Mouse (Mus musculus) CH12.LX (cell line): ENCODE results near the gene Spata13. TPM values are rescaled to one million over a fixed set of nuclear protein-coding genes. Genes with fewer than 3 reads are reported as not detected.

Source experiments
- DNase-seq: peaks from one replicate; pipeline ENCODE4 v3.0.0-alpha.2; 2013; ENCODE audit errors: extremely low read depth
- H3K27ac ChIP-seq: 2 replicates; pipeline ENCODE4 v1.5.1; 2012; ENCODE audit warnings: low read depth, mild to moderate bottlenecking, control low read depth, moderate library complexity; ENCODE audit not compliant: insufficient read depth
- H3K27me3 ChIP-seq: replicated peaks from 2 replicates; pipeline ENCODE3; 2012; ENCODE audit warnings: inconsistent platforms
- H3K36me3 ChIP-seq, 2 experiments: replicated peaks in 1 of 2; 2 replicates each; pipeline versions ENCODE3 to v1.6.1; 2012; ENCODE audit warnings: inconsistent platforms in 1 of 2, low read length in 1 of 2, mild to moderate bottlenecking in 1 of 2, mixed read lengths in 1 of 2, moderate library complexity in 1 of 2; ENCODE audit not compliant: control insufficient read depth in 1 of 2, insufficient read depth in 1 of 2
- H3K4me1 ChIP-seq, 2 experiments: 2 replicates each; pipeline ENCODE4 v1.6.1; 2012; ENCODE audit warnings: inconsistent platforms in 1 of 2, moderate library complexity in 1 of 2; ENCODE audit not compliant: insufficient read depth in 2 of 2, control insufficient read depth in 1 of 2
- H3K4me2 ChIP-seq: 2 replicates; pipeline ENCODE4 v1.6.1; 2012; ENCODE audit warnings: low read depth, mild to moderate bottlenecking, control low read depth; ENCODE audit not compliant: poor library complexity, insufficient read depth, severe bottlenecking
- H3K4me3 ChIP-seq, 3 experiments: fragments of 150-350 bp in 1 of 3; sonication (generic) in 1 of 3; replicated peaks in 1 of 3; 2 replicates each; pipeline versions ENCODE3 to v1.5.1; 2011 to 2012; ENCODE audit warnings: low read depth in 2 of 3, low read length in 2 of 3, mild to moderate bottlenecking in 2 of 3, moderate library complexity in 2 of 3, control low read depth in 1 of 3, improper control_type of control experiment in 1 of 3, inconsistent platforms in 1 of 3, mixed read lengths in 1 of 3; ENCODE audit not compliant: poor library complexity in 1 of 3
- H3K79me2 ChIP-seq: replicated peaks from 2 replicates; pipeline ENCODE4 v1.6.1; 2012; ENCODE audit warnings: mild to moderate bottlenecking, moderate library complexity; ENCODE audit not compliant: control insufficient read depth, poor library complexity, insufficient read depth, severe bottlenecking; ENCODE audit errors: extremely low read depth
- H3K9ac ChIP-seq: 2 replicates; pipeline ENCODE4 v1.6.1; 2012; ENCODE audit warnings: low read depth, mild to moderate bottlenecking, control low read depth, moderate library complexity; ENCODE audit not compliant: insufficient read depth
- H3K9me3 ChIP-seq: replicated peaks from 2 replicates; pipeline ENCODE3; 2012; ENCODE audit warnings: low read length, inconsistent platforms, mixed read lengths
- BHLHE40 ChIP-seq: IDR thresholded peaks from 2 replicates; pipeline ENCODE4 v1.6.1; 2011; ENCODE audit warnings: mild to moderate bottlenecking, low read depth, low read length, improper control_type of control experiment
- CHD1 ChIP-seq: IDR thresholded peaks from 2 replicates; pipeline ENCODE4 v1.6.1; 2012; ENCODE audit warnings: low read depth, low read length, improper control_type of control experiment, inconsistent platforms
- CHD2 ChIP-seq: IDR thresholded peaks from 2 replicates; pipeline ENCODE4 v1.6.1; 2011; ENCODE audit warnings: low read length, improper control_type of control experiment
- CTCF ChIP-seq, 2 experiments: IDR thresholded peaks in 1 of 2; conservative IDR thresholded peaks in 1 of 2; 2 replicates each; pipeline ENCODE4 v1.5.1; 2011 to 2012; ENCODE audit warnings: low read depth in 2 of 2, low read length in 2 of 2, improper control_type of control experiment in 1 of 2, inconsistent platforms in 1 of 2, mild to moderate bottlenecking in 1 of 2, moderate library complexity in 1 of 2
- E2F4 ChIP-seq: IDR thresholded peaks from 2 replicates; pipeline ENCODE4 v1.6.1; 2011; ENCODE audit warnings: low read depth, low read length, improper control_type of control experiment; ENCODE audit not compliant: insufficient replicate concordance
- ELF1 ChIP-seq: IDR thresholded peaks from 2 replicates; pipeline ENCODE4 v1.6.1; 2014; ENCODE audit warnings: low read depth, mild to moderate bottlenecking, inconsistent platforms, low read length, improper control_type of control experiment
- EP300 ChIP-seq: IDR thresholded peaks from 2 replicates; pipeline ENCODE4 v1.6.1; 2011; ENCODE audit warnings: low read length, improper control_type of control experiment
- ETS1 ChIP-seq: conservative IDR thresholded peaks from 2 replicates; pipeline ENCODE4 v1.6.1; 2012; ENCODE audit warnings: low read depth, mild to moderate bottlenecking, inconsistent platforms, low read length, improper control_type of control experiment, moderate library complexity
- HCFC1 ChIP-seq: IDR thresholded peaks from 2 replicates; pipeline ENCODE4 v1.6.1; 2012; ENCODE audit warnings: low read depth, mild to moderate bottlenecking, inconsistent platforms, low read length, improper control_type of control experiment
- JUND ChIP-seq: conservative IDR thresholded peaks from 2 replicates; pipeline ENCODE4 v1.6.1; 2011; ENCODE audit warnings: low read depth, low read length, improper control_type of control experiment
- KAT2A ChIP-seq: IDR thresholded peaks from 2 replicates; pipeline ENCODE4 v1.6.1; 2012; ENCODE audit warnings: low read length, improper control_type of control experiment, inconsistent platforms; ENCODE audit not compliant: insufficient replicate concordance
- MAFK ChIP-seq: IDR thresholded peaks from 2 replicates; pipeline ENCODE4 v1.6.1; 2011; ENCODE audit warnings: low read length, improper control_type of control experiment; ENCODE audit not compliant: insufficient replicate concordance
- MAZ ChIP-seq: IDR thresholded peaks from 2 replicates; pipeline ENCODE4 v1.6.1; 2012; ENCODE audit warnings: low read depth, mild to moderate bottlenecking, inconsistent platforms, low read length, improper control_type of control experiment, moderate library complexity
- MEF2A ChIP-seq: IDR thresholded peaks from 2 replicates; pipeline ENCODE4 v1.6.1; 2014; ENCODE audit warnings: low read depth, mild to moderate bottlenecking, inconsistent platforms, low read length, improper control_type of control experiment, borderline replicate concordance
- NELFE ChIP-seq: IDR thresholded peaks from 2 replicates; pipeline ENCODE4 v1.6.1; 2011; ENCODE audit warnings: low read depth, low read length, improper control_type of control experiment
- NRF1 ChIP-seq: IDR thresholded peaks from 2 replicates; pipeline ENCODE4 v1.6.1; 2014; ENCODE audit warnings: low read depth, mild to moderate bottlenecking, inconsistent platforms, low read length, improper control_type of control experiment, moderate library complexity
- SIN3A ChIP-seq: IDR thresholded peaks from 2 replicates; pipeline ENCODE4 v1.6.1; 2012; ENCODE audit warnings: low read length, improper control_type of control experiment, inconsistent platforms
- TCF12 ChIP-seq: IDR thresholded peaks from 2 replicates; pipeline ENCODE4 v1.6.1; 2014; ENCODE audit warnings: low read depth, mild to moderate bottlenecking, inconsistent platforms, low read length, improper control_type of control experiment
- UBTF ChIP-seq: IDR thresholded peaks from 2 replicates; pipeline ENCODE4 v1.6.1; 2012; ENCODE audit warnings: low read depth, mild to moderate bottlenecking, inconsistent platforms, low read length, improper control_type of control experiment, moderate library complexity
- ZKSCAN1 ChIP-seq: IDR thresholded peaks from 2 replicates; pipeline ENCODE4 v1.6.1; 2012; ENCODE audit warnings: low read depth, inconsistent platforms, low read length, improper control_type of control experiment, borderline replicate concordance
- ZMIZ1 ChIP-seq: IDR thresholded peaks from 2 replicates; pipeline ENCODE4 v1.6.1; 2012; ENCODE audit warnings: low read depth, mild to moderate bottlenecking, inconsistent platforms, low read length, improper control_type of control experiment
- ZNF384 ChIP-seq: IDR thresholded peaks from 2 replicates; pipeline ENCODE4 v1.6.1; 2012; ENCODE audit warnings: low read depth, low read length, improper control_type of control experiment, inconsistent platforms
- dilution Hi-C: fragments of 300-500 bp; cut with MboI; formaldehyde crosslinking; loops from 2 replicates; pipeline ENCODE4 v1.14.3; 2020; ENCODE audit warnings: low sequenced_read_pairs; ENCODE audit not compliant: extremely low pct_unique_long_range_greater_than_20kb, extremely low pct_ligation_motif_present
- in situ Hi-C: fragments of 300-500 bp; cut with MboI; formaldehyde crosslinking; loops from 3 replicates; pipeline ENCODE4 v1.14.3; 2019; ENCODE audit warnings: low sequenced_read_pairs, low pct_ligation_motif_present, low pct_unique_long_range_greater_than_20kb, mixed read lengths
- polyA plus RNA-seq: library from polyadenylated mRNA; unstranded; fragments of >175 nt; gene quantifications from 2 replicates; pipeline ENCODE4 v1.2.1, GENCODE M21; 2012; ENCODE audit warnings: low read depth; ENCODE audit not compliant: insufficient read length
- total RNA-seq, 2 experiments: library from RNA; depleted of rRNA; stranded (reverse); fragments of 300-350 nt in 1 of 2; fragments of >200 nt in 1 of 2; gene quantifications; 2 replicates each; pipeline ENCODE4 v1.2.3; 2012 to 2014

Gene Spata13
- total and polyA plus RNA-seq, 3 experiments: 11.6 to 15.9 (median 13.6) TPM

GRCm38 (mm10) chr14:60653184-60653583, 19.4 kb downstream of the Spata13 start:
- Histone ChIP-seq H3K4me3 (no peak overlapping the region), H3K79me2 (no peaks in the 10 kb centered on the region), H3K9ac (no peak overlapping the region), H3K27ac (no peak overlapping the region), H3K4me2 (no peak overlapping the region), H3K9me3 (no peaks in the 10 kb centered on the region), H3K4me1 (no peaks in the 10 kb centered on the region), H3K36me3 (no peaks in the 10 kb centered on the region), H3K27me3 (no peaks in the 10 kb centered on the region)
- dilution Hi-C loops (no loop called here), in situ Hi-C loops (no loop called here)
- no peak for DNase-seq
- TF ChIP-seq KAT2A (no peak), ZNF384 (no peak), SIN3A (no peak), MAFK (no peak), MEF2A (no peak), ZMIZ1 (no peak), JUND (no peak), UBTF (no peak)

DNA sequence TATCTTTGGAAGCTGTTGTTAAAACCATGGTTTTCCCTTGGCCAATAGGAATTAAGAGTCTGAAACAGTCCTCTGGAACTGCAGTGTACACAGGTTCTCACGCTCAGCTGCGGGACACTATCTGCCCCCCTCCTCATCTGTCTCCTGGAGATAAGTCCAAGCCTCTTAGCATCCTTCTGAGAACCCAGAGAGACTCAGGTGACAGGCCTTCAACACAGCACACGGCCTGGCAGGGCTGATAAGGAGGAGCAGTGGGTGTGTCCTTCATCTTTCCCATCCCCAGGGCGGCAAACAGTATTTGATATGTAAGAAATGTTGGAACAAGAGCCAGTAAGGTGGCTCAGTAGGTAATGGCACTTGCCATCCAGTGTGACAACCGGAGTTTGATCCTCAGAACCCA, 20.2 kb downstream of the Spata13 start:
- Histone ChIP-seq H3K4me3 (no peak overlapping the region), H3K36me3 (no peaks in the 10 kb centered on the region), H3K27me3 (no peaks in the 10 kb centered on the region), H3K9ac (no peak overlapping the region), H3K4me1 (no peaks in the 10 kb centered on the region), H3K27ac (no peak overlapping the region), H3K79me2 (no peaks in the 10 kb centered on the region), H3K9me3 (no peaks in the 10 kb centered on the region), H3K4me2 (no peak overlapping the region)
- dilution Hi-C loops (no loop called here), in situ Hi-C loops (no loop called here)
- DNase-seq: no peak
- TF ChIP-seq UBTF (no peak), TCF12 (no peak), MAZ (no peak), BHLHE40 (no peak), NELFE (no peak), CHD1 (no peak), CHD2 (no peak), E2F4 (no peak), NRF1 (no peak), HCFC1 (no peak), KAT2A (no peak), EP300 (no peak), ETS1 (no peak), ELF1 (no peak), CTCF (conservative IDR thresholded peaks at IDR 0.05 in 1 of 2, IDR thresholded peaks at IDR 0.05 in 1 of 2; ENCODE audit: low read depth in 2 of 2, low read length in 2 of 2) (no peak), ZKSCAN1 (no peak)
